Mouse (Mus musculus) heart, embryonic 11.5 days (tissue): Measurements from ENCODE around the gene Ryr1. TPM values are rescaled to one million over a fixed set of nuclear protein-coding genes. Genes with fewer than 3 reads are reported as not detected.

Source experiments
- ATAC-seq: fragments of 200-750 bp; cut with Nextera tagmentation; replicated peaks from 2 replicates; pipeline ENCODE4 v1.8.0; 2017; ENCODE audit warnings: moderate library complexity; ENCODE audit not compliant: insufficient number of reproducible peaks, low FRiP score, low TSS enrichment
- H3K27ac ChIP-seq: fragments of 300-500 bp; sonication (generic); 2 replicates; pipeline ENCODE4 v1.5.1; 2014; ENCODE audit warnings: mild to moderate bottlenecking, low read depth, low read length
- H3K27me3 ChIP-seq: fragments of 300-500 bp; sonication (generic); 2 replicates; pipeline ENCODE4 v1.6.1; 2014; ENCODE audit warnings: mild to moderate bottlenecking, low read length, mixed read lengths; ENCODE audit not compliant: control insufficient read depth, insufficient read depth
- H3K36me3 ChIP-seq: fragments of 300-500 bp; sonication (generic); 2 replicates; pipeline ENCODE4 v1.6.1; 2014; ENCODE audit warnings: mild to moderate bottlenecking, low read length, moderate library complexity, mixed read lengths; ENCODE audit not compliant: control insufficient read depth, insufficient read depth
- H3K4me1 ChIP-seq: fragments of 300-500 bp; sonication (generic); 2 replicates; pipeline ENCODE4 v1.6.1; 2014; ENCODE audit warnings: low read length; ENCODE audit not compliant: control insufficient read depth, insufficient read depth
- H3K4me2 ChIP-seq: fragments of 300-500 bp; sonication (generic); 2 replicates; pipeline ENCODE4 v1.6.1; 2014; ENCODE audit warnings: mild to moderate bottlenecking, moderate library complexity
- H3K4me3 ChIP-seq: fragments of 300-500 bp; sonication (generic); 2 replicates; pipeline ENCODE4 v1.5.1; 2014; ENCODE audit warnings: low read depth, low read length
- H3K9ac ChIP-seq: fragments of 300-500 bp; sonication (generic); 2 replicates; pipeline ENCODE4 v1.6.1; 2014; ENCODE audit warnings: mild to moderate bottlenecking, low read depth, low read length, moderate library complexity
- H3K9me3 ChIP-seq: fragments of 300-500 bp; sonication (generic); replicated peaks from 2 replicates; pipeline ENCODE4 v1.6.1; 2016; ENCODE audit warnings: low read length; ENCODE audit not compliant: control insufficient read depth
- WGBS: fragments of 180-500 bp; shearing (Covaris S2); extraction: QIAGEN DNeasy Blood & Tissue Kit; methylation state at CpG from one replicate; pipeline ENCODE4 v1.1.7; 2014; ENCODE audit not compliant: insufficient replicate concordance; 5-methylcytosine and 5-hydroxymethylcytosine counted together
- polyA plus RNA-seq: library from polyadenylated mRNA; unstranded; fragments of >200 nt; fragmentation: Nextera tagmentation; extraction: Ambion mirVana; gene quantifications from 2 replicates; pipeline ENCODE4 v1.2.1, GENCODE M21; 2014

Ryr1 gene
- polyA plus RNA-seq, 1 experiment from 2014 or later = 0.31 TPM

DNA sequence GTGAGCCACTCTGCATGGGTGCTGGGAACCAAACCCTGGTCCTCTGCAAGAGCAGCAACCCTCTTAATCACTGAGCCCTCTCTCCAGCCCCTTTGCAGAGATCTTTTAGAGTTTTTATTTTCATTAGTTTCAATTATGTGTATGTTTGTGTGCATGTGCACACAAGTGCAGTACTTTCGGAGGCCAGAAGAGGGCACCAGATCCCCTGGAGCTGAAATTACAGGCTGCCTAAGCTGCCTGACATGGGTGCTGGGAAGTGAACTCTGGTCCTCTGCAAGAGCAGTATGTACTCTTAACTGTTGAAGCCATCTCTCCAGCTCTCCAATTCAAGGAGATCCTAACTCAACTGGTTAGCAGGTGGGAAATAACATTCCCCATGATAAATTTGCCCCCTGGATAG, 110.0 kb downstream of the Ryr1 start:
- H3K36me3 ChIP-seq = no peaks in the 10 kb centered on the region
- no peak overlapping the region for H3K9ac ChIP-seq
- H3K27ac ChIP-seq = no peak overlapping the region
- ATAC-seq = no peak
- H3K27me3 ChIP-seq = peaks cover 33% of the 10 kb centered on the region
- WGBS = 96% methylated on average over 1 of the region's 1 CpGs
- H3K4me2 ChIP-seq = no peak overlapping the region
- peaks cover 6% of the 10 kb centered on the region; the same call in 1 of the 2 replicates for H3K4me1 ChIP-seq
- H3K9me3 ChIP-seq = peaks cover 7% of the 10 kb centered on the region; the same call in 1 of the 2 replicates
- H3K4me3 ChIP-seq = no peak overlapping the region

DNA sequence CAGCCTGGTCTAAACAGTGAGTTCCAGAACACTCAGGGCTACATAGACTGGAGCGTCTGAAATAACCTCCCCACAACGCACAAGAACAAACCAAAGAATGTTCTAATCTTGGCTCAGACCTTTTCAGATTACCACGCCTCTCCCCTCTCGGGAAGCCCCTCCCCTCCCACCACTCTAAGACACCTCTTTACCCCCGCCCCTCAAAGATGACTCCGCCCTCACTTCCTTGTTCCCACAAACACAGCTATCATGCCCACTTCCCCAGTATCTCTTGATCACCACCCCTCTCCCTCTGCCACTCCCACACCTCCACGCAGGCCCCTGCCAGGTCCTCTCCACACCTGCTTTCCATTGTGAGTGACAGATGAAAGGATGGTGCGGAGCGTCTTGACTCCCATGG, 116.3 kb downstream of the Ryr1 start:
- 57% methylated on average over 9 of the region's 9 CpGs for WGBS
- H3K27me3 ChIP-seq = no peaks in the 10 kb centered on the region; the same call in 1 of the 2 replicates
- no peaks in the 10 kb centered on the region for H3K4me1 ChIP-seq
- ATAC-seq = no peak
- no peak overlapping the region for H3K9ac ChIP-seq
- H3K27ac ChIP-seq = no peak overlapping the region
- no peaks in the 10 kb centered on the region for H3K36me3 ChIP-seq
- no peak overlapping the region for H3K4me2 ChIP-seq
- no peaks in the 10 kb centered on the region for H3K9me3 ChIP-seq
- no peak overlapping the region for H3K4me3 ChIP-seq

DNA sequence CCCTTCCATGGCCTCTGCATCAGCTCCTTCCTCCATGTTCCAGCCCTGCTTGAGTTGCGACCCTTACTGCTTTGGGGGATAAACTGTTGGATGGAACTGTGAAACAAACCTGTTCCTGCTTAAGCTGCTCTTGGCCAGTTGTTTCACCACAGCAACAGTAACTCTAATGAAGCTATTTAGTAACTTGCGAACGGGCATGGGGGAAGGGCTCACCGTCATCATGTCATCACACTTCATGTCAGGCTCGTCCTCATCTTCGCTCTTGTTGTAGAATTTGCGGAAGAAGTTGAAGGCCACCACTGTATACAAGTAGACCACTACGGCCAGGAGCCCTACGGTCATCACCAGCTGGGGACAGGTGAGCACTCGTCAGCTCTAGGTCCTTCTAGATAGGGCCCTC, 116.8 kb downstream of the Ryr1 start:
- no peaks in the 10 kb centered on the region; the same call in 1 of the 2 replicates for H3K27me3 ChIP-seq
- WGBS = 84% methylated on average over 10 of the region's 10 CpGs
- H3K4me2 ChIP-seq = no peak overlapping the region
- no peaks in the 10 kb centered on the region for H3K4me1 ChIP-seq
- H3K36me3 ChIP-seq = no peaks in the 10 kb centered on the region
- ATAC-seq = no peak
- H3K9ac ChIP-seq = no peak overlapping the region
- H3K4me3 ChIP-seq = no peak overlapping the region
- H3K9me3 ChIP-seq = no peaks in the 10 kb centered on the region
- no peak overlapping the region for H3K27ac ChIP-seq

DNA sequence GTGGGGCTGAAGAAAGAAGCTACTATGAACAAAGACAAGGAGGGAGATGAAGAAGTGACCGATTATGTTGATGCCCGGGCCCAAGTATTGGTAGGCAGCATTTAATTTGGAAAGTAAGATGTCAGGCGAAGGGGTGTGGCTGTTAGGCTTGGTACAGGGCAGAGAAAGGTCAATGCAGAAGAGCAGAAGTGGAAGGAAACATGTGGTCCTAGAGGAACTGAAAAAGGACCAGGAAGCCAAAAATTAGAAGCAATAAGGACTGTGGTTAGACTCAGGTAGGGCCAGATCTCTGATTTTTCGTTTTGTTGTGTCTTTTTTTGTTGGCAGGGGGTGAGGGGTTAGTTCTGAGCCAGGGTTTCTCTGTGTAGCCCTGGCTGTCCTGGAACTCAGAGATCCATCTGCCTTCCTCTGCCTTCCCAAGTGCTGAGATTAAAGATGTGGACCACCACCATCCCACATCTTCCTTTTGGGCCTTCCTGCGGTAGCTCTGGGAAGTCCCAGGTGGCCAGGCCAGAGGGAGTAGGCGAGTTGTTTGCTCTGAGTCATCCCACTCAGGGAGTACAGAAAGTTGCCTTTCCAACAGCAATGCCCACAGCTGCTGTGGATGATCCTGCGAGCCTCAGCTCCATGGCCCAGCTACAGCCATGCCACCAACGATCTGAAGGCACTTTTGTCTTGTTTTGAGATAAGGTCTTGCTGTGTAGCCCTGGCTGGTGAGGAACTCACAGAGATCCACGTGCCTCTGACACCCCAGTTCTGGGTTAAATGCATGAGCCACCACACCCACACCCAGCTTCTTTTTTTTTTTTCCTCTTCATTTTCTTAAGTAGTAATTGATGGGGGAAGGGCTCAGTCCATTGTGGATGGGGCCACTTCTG, 117.5 kb downstream of the Ryr1 start:
- H3K9ac ChIP-seq = no peak overlapping the region
- H3K4me3 ChIP-seq = no peak overlapping the region
- H3K27me3 ChIP-seq = no peaks in the 10 kb centered on the region; the same call in 1 of the 2 replicates
- no peak overlapping the region for H3K4me2 ChIP-seq
- no peaks in the 10 kb centered on the region for H3K9me3 ChIP-seq
- no peaks in the 10 kb centered on the region for H3K36me3 ChIP-seq
- ATAC-seq = no peak
- no peaks in the 10 kb centered on the region for H3K4me1 ChIP-seq
- 69% methylated on average over 9 of the region's 9 CpGs for WGBS
- H3K27ac ChIP-seq = no peak overlapping the region

DNA sequence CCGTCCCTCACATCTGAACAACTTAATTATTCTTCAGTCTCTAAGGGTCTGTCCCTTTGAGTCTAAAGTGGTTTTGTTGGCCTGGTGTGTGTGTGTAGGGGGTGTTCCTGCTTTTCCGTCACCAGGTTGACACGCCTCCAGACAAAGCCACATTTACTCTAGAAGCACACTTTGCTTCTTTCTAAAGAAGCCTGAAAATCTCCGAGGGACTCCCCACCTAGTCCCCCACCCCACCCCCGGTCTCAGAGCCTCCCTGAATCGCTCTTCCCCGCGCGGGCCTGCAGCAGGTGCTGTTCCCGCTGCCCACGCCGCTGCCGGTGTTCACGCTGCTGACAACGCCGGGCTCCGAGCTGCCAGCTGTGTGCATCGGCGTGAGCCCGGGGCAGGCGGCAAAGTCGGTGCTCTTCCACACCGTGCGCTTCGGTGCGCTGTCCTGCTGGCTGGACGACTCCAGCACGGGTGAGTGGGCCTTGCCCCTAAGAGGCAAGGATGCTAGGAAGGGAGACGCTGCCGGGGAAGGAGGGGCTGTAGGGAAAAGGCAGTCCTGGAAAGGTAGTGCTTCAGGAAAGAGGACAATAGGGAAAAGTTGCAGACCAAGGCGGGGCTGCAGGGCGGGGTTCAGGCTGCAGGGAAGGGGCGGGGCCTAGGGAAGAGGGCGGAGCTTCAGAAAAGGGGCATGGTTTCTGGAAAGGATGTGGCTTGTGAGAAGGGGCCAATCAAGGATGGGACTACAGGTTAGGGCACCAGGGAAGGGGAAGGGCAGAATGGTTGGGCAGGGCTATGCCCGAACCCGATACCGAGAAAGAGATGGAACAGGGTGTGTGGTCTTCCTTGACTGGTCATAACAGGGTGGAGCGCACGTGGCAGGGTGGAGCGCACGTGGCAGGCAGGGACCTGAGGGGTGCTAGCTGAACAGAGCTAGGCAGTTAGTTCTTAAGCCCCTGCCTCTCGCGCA, 124.1 kb downstream of the Ryr1 start:
- Histone ChIP-seq H3K9me3 (no peaks in the 10 kb centered on the region), H3K27ac (0 out of 2 replicates have a peak overlapping the region, but pooled peaks have one; percentile 29), H3K36me3 (no peaks in the 10 kb centered on the region), H3K4me1 (peaks cover 10% of the 10 kb centered on the region; the same call in 1 of the 2 replicates), H3K27me3 (peaks cover 7% of the 10 kb centered on the region; the same call in 1 of the 2 replicates), H3K4me3 (peak overlapping the region; percentile 51), H3K9ac (peak overlapping the region; percentile 72), H3K4me2 (peak overlapping the region; percentile 90)
- 7% methylated on average over 43 of the region's 43 CpGs for WGBS
- peak; percentile 72 for ATAC-seq

DNA sequence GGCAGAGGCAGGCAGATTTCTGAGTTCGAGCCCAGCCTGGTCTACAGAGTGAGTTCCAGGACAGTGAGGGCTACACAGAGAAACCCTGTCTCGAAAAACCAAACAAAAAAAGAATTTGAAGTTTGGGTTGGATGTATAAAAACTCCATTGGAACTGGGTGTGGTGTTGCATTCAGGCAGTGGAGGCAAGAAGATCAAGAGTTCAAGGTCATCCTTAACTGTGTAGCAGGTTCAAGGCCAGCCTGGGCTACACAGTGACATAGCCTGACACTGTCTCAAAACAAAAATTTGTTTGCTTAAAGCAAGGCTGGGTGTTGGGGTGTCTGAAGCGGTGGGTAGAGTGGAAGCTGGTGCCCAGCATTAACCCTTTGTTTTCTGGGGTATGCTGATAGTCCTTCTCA, 131.6 kb downstream of the Ryr1 start:
- H3K4me3 ChIP-seq = no peak overlapping the region
- H3K27ac ChIP-seq = no peak overlapping the region
- no peaks in the 10 kb centered on the region for H3K9me3 ChIP-seq
- H3K4me2 ChIP-seq = no peak overlapping the region
- H3K36me3 ChIP-seq = no peaks in the 10 kb centered on the region
- no peaks in the 10 kb centered on the region for H3K4me1 ChIP-seq
- H3K9ac ChIP-seq = no peak overlapping the region
- WGBS = 75% methylated on average over 3 of the region's 3 CpGs
- H3K27me3 ChIP-seq = no peaks in the 10 kb centered on the region
- ATAC-seq = no peak

DNA sequence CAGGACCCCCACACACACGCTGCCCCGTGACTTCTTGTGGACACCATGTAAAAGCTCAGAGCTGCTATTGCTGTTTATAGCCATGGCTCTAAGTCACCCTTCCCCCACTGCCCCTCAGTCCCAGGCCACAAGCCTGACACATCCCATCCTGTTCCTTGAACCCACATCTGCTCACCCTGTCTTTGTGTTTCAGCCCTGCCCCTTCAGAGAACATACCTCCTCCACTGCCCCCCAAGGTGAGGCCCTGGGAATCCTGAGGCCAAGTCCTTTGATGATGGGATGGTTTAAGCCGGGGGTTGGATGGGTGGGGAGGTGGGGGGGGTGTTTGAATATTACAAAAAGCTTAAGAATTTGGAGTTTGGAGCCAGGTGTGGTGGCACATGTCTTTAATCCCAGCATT, 132.0 kb downstream of the Ryr1 start:
- Histone ChIP-seq H3K9me3 (no peaks in the 10 kb centered on the region), H3K36me3 (no peaks in the 10 kb centered on the region), H3K27ac (no peak overlapping the region), H3K4me3 (no peak overlapping the region), H3K27me3 (no peaks in the 10 kb centered on the region), H3K4me1 (no peaks in the 10 kb centered on the region), H3K4me2 (no peak overlapping the region), H3K9ac (no peak overlapping the region)
- no peak for ATAC-seq
- 77% methylated on average over 3 of the region's 3 CpGs for WGBS

DNA sequence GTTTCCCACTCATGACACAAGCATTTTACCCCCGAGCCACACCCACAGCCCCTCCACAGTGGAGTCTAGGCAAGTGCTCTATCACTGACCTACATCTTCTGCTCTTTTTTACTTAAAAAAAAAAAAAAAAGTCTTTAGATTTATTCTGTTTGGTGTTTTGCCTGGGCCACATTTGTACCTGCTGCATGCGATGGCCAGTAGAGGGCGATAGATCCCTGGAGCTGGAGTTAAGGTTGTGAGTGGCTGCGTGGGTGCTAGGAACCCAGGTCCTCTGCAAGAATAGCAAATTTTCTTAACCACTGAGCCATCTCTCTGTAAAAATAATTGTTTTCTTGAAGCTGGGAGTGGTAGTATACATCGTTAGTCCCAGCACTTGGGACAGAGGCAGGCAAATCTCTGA, 133.4 kb downstream of the Ryr1 start:
- H3K27ac ChIP-seq = no peak overlapping the region
- ATAC-seq = no peak
- no peaks in the 10 kb centered on the region for H3K27me3 ChIP-seq
- H3K36me3 ChIP-seq = no peaks in the 10 kb centered on the region
- no peaks in the 10 kb centered on the region for H3K4me1 ChIP-seq
- H3K4me3 ChIP-seq = no peak overlapping the region
- H3K4me2 ChIP-seq = no peak overlapping the region
- 54% methylated on average over 5 of the region's 5 CpGs for WGBS
- H3K9ac ChIP-seq = no peak overlapping the region
- no peaks in the 10 kb centered on the region for H3K9me3 ChIP-seq
